Mouse (Mus musculus): ENCODE results near the gene Snx6. TPM values are rescaled to one million over a fixed set of nuclear protein-coding genes. Genes with fewer than 3 reads are reported as not detected.

The Snx6 gene
- total and polyA plus RNA-seq, 3 experiments = 33.7 to 42.4 TPM; not detected in 1

DNA sequence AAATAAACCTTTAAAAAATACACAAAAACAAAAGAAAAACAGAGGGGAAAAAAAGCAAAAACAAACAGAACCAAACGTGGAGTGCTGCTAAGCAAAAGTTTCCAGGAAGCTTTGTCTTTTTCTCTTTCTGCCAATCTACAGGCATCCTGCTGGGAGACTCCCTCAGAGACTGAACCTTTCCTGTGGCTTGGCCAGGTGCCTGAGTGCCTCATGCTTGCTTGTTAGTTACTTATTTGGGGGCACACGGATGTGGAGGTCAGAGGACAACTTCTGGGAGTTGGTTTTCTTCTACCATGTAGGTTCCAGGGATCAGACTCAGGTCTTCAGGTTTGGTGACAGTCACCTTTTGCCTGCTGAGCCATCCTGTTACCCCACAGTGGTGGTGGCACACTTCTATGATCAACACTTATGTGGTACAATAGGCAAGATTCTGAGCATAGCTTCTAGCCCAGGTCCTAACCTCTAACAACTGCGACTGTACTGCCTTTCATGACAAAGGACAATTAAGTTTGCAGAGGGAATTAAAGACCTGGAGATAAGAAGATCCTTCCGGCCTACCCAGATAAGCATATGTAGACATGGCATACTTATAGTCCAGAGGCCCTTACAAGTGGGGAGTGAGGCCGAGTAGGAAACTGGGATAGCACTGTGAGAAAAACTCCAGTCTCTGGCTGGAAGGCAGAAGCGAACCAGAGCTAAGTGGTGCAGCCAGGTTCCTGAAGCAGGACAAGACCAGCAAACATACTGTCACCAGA, 23.9 kb upstream of the Snx6 start:
- H3K36me3 ChIP-seq (ENCODE audit: control insufficient read depth in 1 of 2, insufficient read depth in 2 of 2, low read length in 2 of 2) = peaks cover 0 to 36% of the 10 kb centered on the region in 2 experiments; a peak in 2 of 4 replicates
- no peaks in the 10 kb centered on the region for H3K9me3 ChIP-seq (replicated peaks; ENCODE audit: insufficient read depth, low read length)
- H3K79me2 ChIP-seq (ENCODE audit: control insufficient read depth, insufficient read depth, low read length, poor library complexity) = no peaks in the 10 kb centered on the region; the same call in 1 of the 2 replicates
- peak; percentile 56 for TF ChIP-seq TCF12 (IDR thresholded peaks at IDR 0.05; ENCODE audit: low read depth, low read length)
- TF ChIP-seq ZNF384 (IDR thresholded peaks at IDR 0.05; ENCODE audit: low read depth, low read length) = 0 out of 2 replicates have a peak, but pooled peaks have one; percentile 17
- no peak; the same call in 1 of the 2 replicates for TF ChIP-seq HCFC1 (IDR thresholded peaks at IDR 0.05; ENCODE audit: low read depth, low read length)
- peak; percentile 53 to 69 for TF ChIP-seq EP300 (IDR thresholded peaks at IDR 0.05; ENCODE audit: low read depth in 1 of 2, low read length in 2 of 2)
- no peak for TF ChIP-seq JUND (IDR thresholded peaks at IDR 0.05; ENCODE audit: low read depth, low read length)
- TF ChIP-seq ETS1 (IDR thresholded peaks at IDR 0.05; ENCODE audit: low read depth, low read length) = peak; percentile 55
- TF ChIP-seq CTCF (IDR thresholded peaks at IDR 0.05 in 2 of 3, conservative IDR thresholded peaks at IDR 0.05 in 1 of 3; ENCODE audit: control insufficient read depth in 1 of 3, insufficient read depth in 1 of 3, low read depth in 2 of 3, low read length in 3 of 3, poor library complexity in 1 of 3, severe bottlenecking in 1 of 3) = no peak
- TF ChIP-seq USF1 (IDR thresholded peaks at IDR 0.05; ENCODE audit: low read depth, low read length) = no peak
- TF ChIP-seq POLR2A (IDR thresholded peaks at IDR 0.05; ENCODE audit: control insufficient read depth in 1 of 2, insufficient read depth in 1 of 2, low read depth in 1 of 2, low read length in 2 of 2, poor library complexity in 1 of 2) = 0 out of 4 replicates have a peak, but pooled peaks of 1 of the 2 experiments have one; percentile 36
- TF ChIP-seq KAT2A (conservative IDR thresholded peaks at IDR 0.05; ENCODE audit: low read depth, low read length) = no peak
- peak; percentile 91 for TF ChIP-seq GATA1 (IDR thresholded peaks at IDR 0.05; ENCODE audit: low read depth, low read length)
- 0 out of 2 replicates have a peak, but pooled peaks have one; percentile 36 for TF ChIP-seq MYC (IDR thresholded peaks at IDR 0.05; ENCODE audit: low read depth, low read length)
- TF ChIP-seq RCOR1 (IDR thresholded peaks at IDR 0.05; ENCODE audit: low read depth, low read length) = peak; percentile 62; the same call in 1 of the 2 replicates
- peak; percentile 70 for TF ChIP-seq TBP (IDR thresholded peaks at IDR 0.05; ENCODE audit: low read depth, low read length)
- TF ChIP-seq SIN3A (IDR thresholded peaks at IDR 0.05; ENCODE audit: low read length) = peak; percentile 70
- no peak; the same call in 1 of the 2 replicates for TF ChIP-seq NELFE (IDR thresholded peaks at IDR 0.05; ENCODE audit: low read depth, low read length)
- TF ChIP-seq MEF2A (IDR thresholded peaks at IDR 0.05; ENCODE audit: extremely low read depth, insufficient replicate concordance, low read depth, low read length, poor library complexity, severe bottlenecking) = 0 out of 2 replicates have a peak, but pooled peaks have one; percentile 12
- peak overlapping the region; percentile 5 to 19; a peak in 3 of 4 replicates for H3K4me3 ChIP-seq (ENCODE audit: control insufficient read depth in 1 of 2, insufficient read depth in 1 of 2, low read depth in 2 of 2, low read length in 2 of 2)
- peak; percentile 70 for DNase-seq (ENCODE audit: low read depth, low spot score)
- no peaks in the 10 kb centered on the region for H3K27me3 ChIP-seq (ENCODE audit: control insufficient read depth in 1 of 2, insufficient read depth in 2 of 2, low read length in 2 of 2)
- peak overlapping the region; percentile 75 for H3K9ac ChIP-seq (ENCODE audit: control insufficient read depth, low read depth, low read length, poor library complexity, severe bottlenecking)
- peaks cover 12 to 28% of the 10 kb centered on the region in 2 experiments for H3K4me1 ChIP-seq (ENCODE audit: control insufficient read depth in 1 of 2, insufficient read depth in 2 of 2, low read length in 2 of 2)
- peak overlapping the region; percentile 94 for H3K27ac ChIP-seq (ENCODE audit: control insufficient read depth, low read depth, low read length)

DNA sequence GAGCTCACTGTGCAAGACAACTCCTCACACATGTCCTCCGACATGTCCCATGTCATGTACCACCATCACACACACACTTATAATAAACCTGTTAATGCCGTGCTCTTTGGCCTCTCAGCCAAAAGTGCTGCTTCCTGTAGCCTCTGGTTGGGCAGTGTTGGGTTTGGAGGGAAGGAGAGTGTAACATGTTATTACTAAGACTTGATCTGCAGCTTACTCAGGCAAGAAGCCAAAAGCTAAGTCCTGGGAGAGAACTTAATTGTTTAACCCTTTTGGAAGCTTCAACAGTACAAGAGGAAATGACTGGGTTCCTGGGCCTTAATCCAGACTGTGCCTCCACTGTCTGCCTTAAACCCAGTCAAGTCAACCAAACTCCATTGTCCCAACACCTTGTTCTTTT, 14.6 kb upstream of the Snx6 start:
- DNase-seq (ENCODE audit: low read depth, low spot score) = no peak
- peaks cover 0 to 10% of the 10 kb centered on the region in 2 experiments; a peak in 2 of 4 replicates for H3K36me3 ChIP-seq (ENCODE audit: control insufficient read depth in 1 of 2, insufficient read depth in 2 of 2, low read length in 2 of 2)
- H3K27me3 ChIP-seq (ENCODE audit: control insufficient read depth in 1 of 2, insufficient read depth in 2 of 2, low read length in 2 of 2) = no peaks in the 10 kb centered on the region
- no peak overlapping the region for H3K4me3 ChIP-seq (ENCODE audit: control insufficient read depth in 1 of 2, insufficient read depth in 1 of 2, low read depth in 2 of 2, low read length in 2 of 2)
- peaks cover 5 to 17% of the 10 kb centered on the region in 2 experiments for H3K4me1 ChIP-seq (ENCODE audit: control insufficient read depth in 1 of 2, insufficient read depth in 2 of 2, low read length in 2 of 2)
- TF ChIP-seq ETS1 (IDR thresholded peaks at IDR 0.05; ENCODE audit: low read depth, low read length) (no peak), MYB (IDR thresholded peaks at IDR 0.05; ENCODE audit: low read depth, low read length) (no peak), POLR2AphosphoS2 (IDR thresholded peaks at IDR 0.05; ENCODE audit: low read length) (no peak), UBTF (IDR thresholded peaks at IDR 0.05; ENCODE audit: borderline replicate concordance, insufficient read depth, low read depth, low read length) (no peak), GATA1 (IDR thresholded peaks at IDR 0.05; ENCODE audit: low read depth, low read length) (no peak), ZNF384 (IDR thresholded peaks at IDR 0.05; ENCODE audit: low read depth, low read length) (no peak)
- H3K9me3 ChIP-seq (replicated peaks; ENCODE audit: insufficient read depth, low read length) = no peaks in the 10 kb centered on the region
- no peak overlapping the region for H3K27ac ChIP-seq (ENCODE audit: control insufficient read depth, low read depth, low read length)
- no peak overlapping the region for H3K9ac ChIP-seq (ENCODE audit: control insufficient read depth, low read depth, low read length, poor library complexity, severe bottlenecking)
- H3K79me2 ChIP-seq (ENCODE audit: control insufficient read depth, insufficient read depth, low read length, poor library complexity) = no peaks in the 10 kb centered on the region

Data from MEL (cell line).